Mouse (Mus musculus): Measurements from ENCODE around the gene Slit3.

Slit3 gene

GRCm38 (mm10) chr11:35120894-35121610 is at the start of gene Slit3:
TSS of gene Slit3 (plus strand) at chr11:35121224.
- H3K36me3 ChIP-seq (ENCODE audit: insufficient read depth, low read length), result no peaks in the 10 kb centered on the region
- peak within 1 kb of the TSS; percentile 84 for H3K4me3 ChIP-seq (replicated peaks; ENCODE audit: low read length)
- peaks cover 34% of the 10 kb centered on the region for H3K4me1 ChIP-seq (replicated peaks; ENCODE audit: low read depth, low read length)
- H3K27me3 ChIP-seq (ENCODE audit: insufficient read depth, low read length), result peaks cover 49% of the 10 kb centered on the region
- TF ChIP-seq NANOG (IDR thresholded peaks at IDR 0.05; ENCODE audit: borderline replicate concordance, low read length), result no peak
- TF ChIP-seq CTCF (conservative IDR thresholded peaks at IDR 0.05; ENCODE audit: low read length), result no peak
- no peak for TF ChIP-seq POU5F1 (IDR thresholded peaks at IDR 0.05; ENCODE audit: borderline replicate concordance, low read length)
- no peaks in the 10 kb centered on the region for H3K9me3 ChIP-seq (ENCODE audit: low read length)

- TF ChIP-seq POU5F1 (IDR thresholded peaks at IDR 0.05; ENCODE audit: borderline replicate concordance, low read length), result no peak
- H3K4me3 ChIP-seq (replicated peaks; ENCODE audit: low read length), result no peak overlapping the region
- H3K9me3 ChIP-seq (ENCODE audit: low read length), result no peaks in the 10 kb centered on the region
- no peaks in the 10 kb centered on the region for H3K4me1 ChIP-seq (replicated peaks; ENCODE audit: low read depth, low read length)
- H3K27me3 ChIP-seq (ENCODE audit: insufficient read depth, low read length), result peaks cover 13% of the 10 kb centered on the region
- no peaks in the 10 kb centered on the region for H3K36me3 ChIP-seq (ENCODE audit: insufficient read depth, low read length)
Observed at GRCm38 (mm10) chr11:35071451-35071850, 49.6 kb upstream of the Slit3 start.

GRCm38 (mm10) chr11:35075411-35075810 is 45.6 kb upstream of the Slit3 start:
- H3K4me3 ChIP-seq (replicated peaks; ENCODE audit: low read length), result no peak overlapping the region
- H3K4me1 ChIP-seq (replicated peaks; ENCODE audit: low read depth, low read length), result no peaks in the 10 kb centered on the region
- no peaks in the 10 kb centered on the region for H3K36me3 ChIP-seq (ENCODE audit: insufficient read depth, low read length)
- TF ChIP-seq CTCF (conservative IDR thresholded peaks at IDR 0.05; ENCODE audit: low read length) (no peak), NANOG (IDR thresholded peaks at IDR 0.05; ENCODE audit: borderline replicate concordance, low read length) (no peak), POU5F1 (IDR thresholded peaks at IDR 0.05; ENCODE audit: borderline replicate concordance, low read length) (no peak)
- no peaks in the 10 kb centered on the region for H3K9me3 ChIP-seq (ENCODE audit: low read length)
- H3K27me3 ChIP-seq (ENCODE audit: insufficient read depth, low read length), result peaks cover 4% of the 10 kb centered on the region

GRCm38 (mm10) chr11:35080451-35081125 is 40.4 kb upstream of the Slit3 start:
- TF ChIP-seq CTCF (conservative IDR thresholded peaks at IDR 0.05; ENCODE audit: low read length), result no peak
- TF ChIP-seq NANOG (IDR thresholded peaks at IDR 0.05; ENCODE audit: borderline replicate concordance, low read length), result no peak
- TF ChIP-seq POU5F1 (IDR thresholded peaks at IDR 0.05; ENCODE audit: borderline replicate concordance, low read length), result no peak
- H3K4me1 ChIP-seq (replicated peaks; ENCODE audit: low read depth, low read length), result no peaks in the 10 kb centered on the region
- H3K9me3 ChIP-seq (ENCODE audit: low read length), result no peaks in the 10 kb centered on the region
- no peaks in the 10 kb centered on the region for H3K36me3 ChIP-seq (ENCODE audit: insufficient read depth, low read length)
- no peaks in the 10 kb centered on the region for H3K27me3 ChIP-seq (ENCODE audit: insufficient read depth, low read length)
- no peak overlapping the region for H3K4me3 ChIP-seq (replicated peaks; ENCODE audit: low read length)

GRCm38 (mm10) chr11:35082297-35082696 is 38.7 kb upstream of the Slit3 start:
- no peaks in the 10 kb centered on the region for H3K27me3 ChIP-seq (ENCODE audit: insufficient read depth, low read length)
- H3K4me3 ChIP-seq (replicated peaks; ENCODE audit: low read length), result no peak overlapping the region
- peaks cover 8% of the 10 kb centered on the region; the same call in 1 of the 2 replicates for H3K4me1 ChIP-seq (replicated peaks; ENCODE audit: low read depth, low read length)
- no peaks in the 10 kb centered on the region for H3K36me3 ChIP-seq (ENCODE audit: insufficient read depth, low read length)
- no peak for TF ChIP-seq POU5F1 (IDR thresholded peaks at IDR 0.05; ENCODE audit: borderline replicate concordance, low read length)
- no peak for TF ChIP-seq CTCF (conservative IDR thresholded peaks at IDR 0.05; ENCODE audit: low read length)
- no peak for TF ChIP-seq NANOG (IDR thresholded peaks at IDR 0.05; ENCODE audit: borderline replicate concordance, low read length)
- H3K9me3 ChIP-seq (ENCODE audit: low read length), result no peaks in the 10 kb centered on the region

- Histone ChIP-seq H3K9me3 (ENCODE audit: low read length) (no peaks in the 10 kb centered on the region), H3K4me3 (replicated peaks; ENCODE audit: low read length) (no peak overlapping the region), H3K27me3 (ENCODE audit: insufficient read depth, low read length) (no peaks in the 10 kb centered on the region), H3K4me1 (replicated peaks; ENCODE audit: low read depth, low read length) (peaks cover 8% of the 10 kb centered on the region; the same call in 1 of the 2 replicates), H3K36me3 (ENCODE audit: insufficient read depth, low read length) (no peaks in the 10 kb centered on the region)
- TF ChIP-seq NANOG (IDR thresholded peaks at IDR 0.05; ENCODE audit: borderline replicate concordance, low read length) (no peak), POU5F1 (IDR thresholded peaks at IDR 0.05; ENCODE audit: borderline replicate concordance, low read length) (no peak), CTCF (conservative IDR thresholded peaks at IDR 0.05; ENCODE audit: low read length) (no peak)
Observed at GRCm38 (mm10) chr11:35083049-35083448, 38.0 kb upstream of the Slit3 start.

- no peak for TF ChIP-seq POU5F1 (IDR thresholded peaks at IDR 0.05; ENCODE audit: borderline replicate concordance, low read length)
- TF ChIP-seq NANOG (IDR thresholded peaks at IDR 0.05; ENCODE audit: borderline replicate concordance, low read length), result no peak
- no peak for TF ChIP-seq CTCF (conservative IDR thresholded peaks at IDR 0.05; ENCODE audit: low read length)
- H3K36me3 ChIP-seq (ENCODE audit: insufficient read depth, low read length), result no peaks in the 10 kb centered on the region
- peaks cover 8% of the 10 kb centered on the region; the same call in 1 of the 2 replicates for H3K4me1 ChIP-seq (replicated peaks; ENCODE audit: low read depth, low read length)
- no peak overlapping the region for H3K4me3 ChIP-seq (replicated peaks; ENCODE audit: low read length)
- no peaks in the 10 kb centered on the region for H3K27me3 ChIP-seq (ENCODE audit: insufficient read depth, low read length)
- H3K9me3 ChIP-seq (ENCODE audit: low read length), result no peaks in the 10 kb centered on the region
Observed at GRCm38 (mm10) chr11:35085351-35085750, 35.7 kb upstream of the Slit3 start.

GRCm38 (mm10) chr11:35086029-35086428 is 35.0 kb upstream of the Slit3 start:
- H3K36me3 ChIP-seq (ENCODE audit: insufficient read depth, low read length), result no peaks in the 10 kb centered on the region
- peaks cover 8% of the 10 kb centered on the region; the same call in 1 of the 2 replicates for H3K4me1 ChIP-seq (replicated peaks; ENCODE audit: low read depth, low read length)
- no peak for TF ChIP-seq CTCF (conservative IDR thresholded peaks at IDR 0.05; ENCODE audit: low read length)
- TF ChIP-seq NANOG (IDR thresholded peaks at IDR 0.05; ENCODE audit: borderline replicate concordance, low read length), result no peak
- no peak for TF ChIP-seq POU5F1 (IDR thresholded peaks at IDR 0.05; ENCODE audit: borderline replicate concordance, low read length)
- no peaks in the 10 kb centered on the region for H3K9me3 ChIP-seq (ENCODE audit: low read length)
- H3K4me3 ChIP-seq (replicated peaks; ENCODE audit: low read length), result no peak overlapping the region
- H3K27me3 ChIP-seq (ENCODE audit: insufficient read depth, low read length), result no peaks in the 10 kb centered on the region

Measured in E14TG2a.4 (cell line).